Mouse (Mus musculus) midbrain, embryonic 11.5 days (tissue): ENCODE data around the gene Mansc4. TPM values are rescaled to one million over a fixed set of nuclear protein-coding genes. Genes with fewer than 3 reads are reported as not detected.
A peak's percentile ranks its signal among the peaks of the same experiment; 100 is the strongest.

Experiments
- ATAC-seq: fragments of 200-750 bp; cut with Nextera tagmentation; 2 replicates; pipeline ENCODE4 v1.8.0; 2017; ENCODE audit warnings: moderate TSS enrichment, moderate library complexity; ENCODE audit not compliant: low FRiP score
- DNase-seq: peaks from one replicate; pipeline ENCODE4 v3.0.0; 2015; ENCODE audit warnings: low spot score; ENCODE audit errors: missing footprints
- H3K27ac ChIP-seq: fragments of 300-500 bp; sonication (generic); 2 replicates; pipeline ENCODE4 v1.5.1; 2014; ENCODE audit warnings: low read depth, low read length
- H3K27me3 ChIP-seq: fragments of 300-500 bp; sonication (generic); 2 replicates; pipeline ENCODE4 v1.6.1; 2014; ENCODE audit warnings: mild to moderate bottlenecking, low read length, moderate library complexity, mixed read lengths; ENCODE audit not compliant: control insufficient read depth, insufficient read depth
- H3K36me3 ChIP-seq: fragments of 300-500 bp; sonication (generic); 2 replicates; pipeline ENCODE4 v1.6.1; 2014; ENCODE audit warnings: mild to moderate bottlenecking, low read length, moderate library complexity, mixed read lengths; ENCODE audit not compliant: control insufficient read depth, insufficient read depth
- H3K4me1 ChIP-seq: fragments of 300-500 bp; sonication (generic); 2 replicates; pipeline ENCODE4 v1.6.1; 2014; ENCODE audit warnings: low read length; ENCODE audit not compliant: control insufficient read depth, insufficient read depth
- H3K4me2 ChIP-seq: fragments of 300-500 bp; sonication (generic); 2 replicates; pipeline ENCODE4 v1.6.1; 2014; ENCODE audit warnings: mild to moderate bottlenecking, moderate library complexity
- H3K4me3 ChIP-seq: fragments of 300-500 bp; sonication (generic); 2 replicates; pipeline ENCODE4 v1.5.1; 2014; ENCODE audit warnings: low read depth, low read length
- H3K9ac ChIP-seq: fragments of 300-500 bp; sonication (generic); 2 replicates; pipeline ENCODE4 v1.6.1; 2014; ENCODE audit warnings: low read length
- H3K9me3 ChIP-seq: fragments of 300-500 bp; sonication (generic); 2 replicates; pipeline ENCODE4 v1.6.1; 2016; ENCODE audit warnings: low read length; ENCODE audit not compliant: control insufficient read depth
- WGBS: fragments of 180-500 bp; shearing (Covaris S2); extraction: QIAGEN DNeasy Blood & Tissue Kit; methylation state at CpG from one replicate; pipeline ENCODE4 v1.1.7; 2014; 5-methylcytosine and 5-hydroxymethylcytosine counted together
- polyA plus RNA-seq: library from polyadenylated mRNA; unstranded; fragments of >200 nt; fragmentation: Nextera tagmentation; extraction: Ambion mirVana; gene quantifications from 2 replicates; pipeline ENCODE4 v1.2.1, GENCODE M21; 2014

Mansc4 gene
- polyA plus RNA-seq, 1 experiment from 2014 or later = 0.83 TPM

DNA sequence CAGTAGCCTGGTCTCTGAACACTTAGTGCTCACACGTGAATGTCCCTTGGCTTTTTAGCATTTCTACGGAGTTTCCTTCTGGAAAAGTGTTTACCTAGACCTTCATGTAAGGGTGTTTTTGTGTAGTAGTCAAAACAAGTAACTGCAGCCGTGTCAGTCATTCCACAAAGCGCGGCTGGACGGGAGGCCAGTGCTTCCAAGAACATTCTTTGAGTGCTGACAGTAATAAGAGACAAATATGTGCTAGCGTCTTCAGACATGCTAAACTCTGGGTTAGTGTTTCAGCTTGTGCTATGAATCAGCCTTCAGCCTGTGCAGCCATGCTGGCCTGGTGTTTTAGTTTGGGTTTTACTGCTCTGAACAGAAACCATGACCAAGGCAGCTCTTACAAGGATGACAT is 24.1 kb downstream of the Mansc4 start:
- 0 out of 2 replicates have a peak, but pooled peaks cover 2% of the 10 kb centered on the region for H3K36me3 ChIP-seq
- WGBS = 94% methylated on average over 7 of the region's 7 CpGs
- DNase-seq = no peak

DNA sequence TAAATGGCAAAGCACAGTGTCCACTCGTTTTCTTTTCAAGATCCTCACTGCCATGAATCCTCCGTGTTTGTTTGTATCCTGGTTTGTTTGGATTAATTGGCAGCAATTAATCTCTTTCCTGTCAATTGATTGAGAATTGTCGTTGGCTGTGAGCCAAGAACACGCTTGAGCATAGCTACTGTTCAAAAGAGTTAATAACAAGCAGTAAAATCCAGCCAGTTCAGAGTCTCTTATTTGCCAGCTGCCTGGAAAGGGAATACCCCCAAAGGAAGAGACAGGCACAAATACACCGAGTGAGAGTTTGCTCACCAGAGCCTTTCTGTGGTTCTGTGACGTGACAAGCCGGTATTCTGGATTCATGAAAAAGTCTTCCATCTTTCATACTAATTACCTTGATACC is 24.8 kb downstream of the Mansc4 start:
- no peaks in the 10 kb centered on the region for H3K4me1 ChIP-seq
- no peak overlapping the region for H3K4me3 ChIP-seq
- H3K9me3 ChIP-seq = no peaks in the 10 kb centered on the region
- no peak overlapping the region for H3K4me2 ChIP-seq
- no peaks in the 10 kb centered on the region for H3K27me3 ChIP-seq
- ATAC-seq (no peak), DNase-seq (no peak)
- WGBS = 88% methylated on average over 7 of the region's 7 CpGs
- no peak overlapping the region for H3K9ac ChIP-seq
- no peak overlapping the region for H3K27ac ChIP-seq
- 0 out of 2 replicates have a peak, but pooled peaks cover 2% of the 10 kb centered on the region for H3K36me3 ChIP-seq

More for the DNA sequence above, 24.1 kb downstream of the Mansc4 start:
- no peak overlapping the region for H3K27ac ChIP-seq
- no peak overlapping the region for H3K4me2 ChIP-seq
- H3K4me1 ChIP-seq = no peaks in the 10 kb centered on the region
- ATAC-seq = no peak
- H3K9ac ChIP-seq = no peak overlapping the region
- no peaks in the 10 kb centered on the region for H3K27me3 ChIP-seq
- H3K9me3 ChIP-seq = no peaks in the 10 kb centered on the region
- no peak overlapping the region for H3K4me3 ChIP-seq

DNA sequence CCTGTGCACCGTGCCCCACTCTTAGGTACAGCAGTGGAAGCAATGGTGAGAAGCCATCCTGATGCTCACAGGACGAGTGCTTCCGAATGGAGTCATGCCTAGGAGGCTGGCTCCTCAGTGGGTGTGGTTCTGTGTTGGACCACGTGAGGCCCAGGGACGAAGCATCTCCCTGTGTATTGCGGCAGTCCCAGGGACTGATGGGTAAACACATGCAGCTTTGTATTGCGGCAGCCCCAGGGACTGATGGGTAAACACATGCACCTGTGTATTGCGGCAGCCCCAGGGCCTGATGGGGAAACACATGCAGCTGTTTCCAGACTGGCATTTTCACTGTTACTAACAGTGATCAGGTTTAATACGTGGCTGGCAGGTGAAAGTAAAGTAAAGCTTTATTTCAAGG is 25.2 kb downstream of the Mansc4 start:
- Histone ChIP-seq H3K36me3 (0 out of 2 replicates have a peak, but pooled peaks cover 2% of the 10 kb centered on the region), H3K9me3 (no peaks in the 10 kb centered on the region), H3K4me3 (no peak overlapping the region), H3K27ac (no peak overlapping the region), H3K27me3 (no peaks in the 10 kb centered on the region), H3K9ac (no peak overlapping the region), H3K4me2 (no peak overlapping the region), H3K4me1 (no peaks in the 10 kb centered on the region)
- ATAC-seq = 0 out of 2 replicates have a peak, but pooled peaks have one; percentile 16
- 91% methylated on average over 9 of the region's 9 CpGs for WGBS
- no peak for DNase-seq

DNA sequence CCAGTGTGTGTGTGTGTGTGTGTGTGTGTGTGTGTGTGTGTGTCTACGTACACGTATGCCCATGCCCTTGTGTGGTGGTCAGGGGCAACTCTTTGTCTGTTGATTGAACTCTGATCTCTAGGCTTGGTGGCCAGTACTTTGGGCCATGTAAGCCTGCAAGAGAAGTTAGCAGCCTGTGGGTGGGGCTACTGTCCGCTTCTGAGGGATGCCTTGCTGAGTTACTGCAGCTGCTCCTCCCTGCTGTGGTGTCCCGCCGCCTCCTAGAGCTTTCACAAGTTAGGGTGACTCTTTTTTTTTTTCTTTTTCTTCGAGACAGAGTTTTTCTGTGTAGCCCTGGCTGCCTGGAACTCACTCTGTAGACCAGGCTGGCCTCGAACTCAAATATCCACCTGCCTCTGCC is 27.5 kb downstream of the Mansc4 start:
- Histone ChIP-seq H3K4me3 (no peak overlapping the region), H3K27me3 (no peaks in the 10 kb centered on the region), H3K4me2 (no peak overlapping the region), H3K9me3 (no peaks in the 10 kb centered on the region), H3K27ac (no peak overlapping the region), H3K9ac (no peak overlapping the region), H3K4me1 (no peaks in the 10 kb centered on the region), H3K36me3 (0 out of 2 replicates have a peak, but pooled peaks cover 2% of the 10 kb centered on the region)
- WGBS = 70% methylated on average over 7 of the region's 7 CpGs
- ATAC-seq (no peak), DNase-seq (no peak)

DNA sequence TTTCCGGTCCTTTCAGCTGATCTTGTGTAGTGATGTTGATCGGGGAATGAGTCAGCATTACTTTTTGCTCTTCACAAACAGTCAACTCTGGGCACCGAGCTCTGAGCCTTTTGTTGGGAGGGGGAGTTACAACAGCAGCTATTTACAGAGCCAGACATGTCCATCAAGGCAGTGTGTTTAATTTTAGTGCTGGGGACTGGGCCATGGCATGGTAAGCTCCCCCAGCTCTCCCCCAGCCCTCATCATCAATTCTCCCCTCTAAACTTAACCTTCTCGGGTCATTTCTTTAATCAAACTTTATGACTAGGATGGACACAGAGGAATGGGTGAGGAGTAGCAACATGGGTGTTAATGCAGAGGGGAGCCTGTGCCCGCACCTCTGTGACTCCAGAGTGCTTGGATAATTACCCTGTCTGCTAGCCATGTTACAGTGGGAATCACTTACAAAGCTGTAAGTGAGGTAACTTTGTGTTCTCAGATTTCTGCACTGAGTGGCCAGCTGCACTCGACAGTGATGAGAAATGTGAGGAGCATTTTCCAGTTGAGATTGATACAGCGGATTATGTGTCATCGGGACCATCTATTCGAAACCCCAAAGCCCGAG is 31.4 kb downstream of the Mansc4 start:
- ATAC-seq (no peak), DNase-seq (no peak)
- H3K9ac ChIP-seq = no peak overlapping the region
- H3K27me3 ChIP-seq = no peaks in the 10 kb centered on the region
- H3K9me3 ChIP-seq = no peaks in the 10 kb centered on the region
- H3K4me2 ChIP-seq = no peak overlapping the region
- 89% methylated on average over 10 of the region's 10 CpGs for WGBS
- no peaks in the 10 kb centered on the region for H3K4me1 ChIP-seq
- H3K4me3 ChIP-seq = no peak overlapping the region
- H3K27ac ChIP-seq = no peak overlapping the region
- peaks cover 6% of the 10 kb centered on the region; the same call in 1 of the 2 replicates for H3K36me3 ChIP-seq

GRCm38 (mm10) chr6:147053785-147054646 is 32.8 kb downstream of the Mansc4 start:
- ATAC-seq = no peak
- Histone ChIP-seq H3K36me3 (peaks cover 12% of the 10 kb centered on the region; the same call in 1 of the 2 replicates), H3K9ac (no peak overlapping the region)

DNA sequence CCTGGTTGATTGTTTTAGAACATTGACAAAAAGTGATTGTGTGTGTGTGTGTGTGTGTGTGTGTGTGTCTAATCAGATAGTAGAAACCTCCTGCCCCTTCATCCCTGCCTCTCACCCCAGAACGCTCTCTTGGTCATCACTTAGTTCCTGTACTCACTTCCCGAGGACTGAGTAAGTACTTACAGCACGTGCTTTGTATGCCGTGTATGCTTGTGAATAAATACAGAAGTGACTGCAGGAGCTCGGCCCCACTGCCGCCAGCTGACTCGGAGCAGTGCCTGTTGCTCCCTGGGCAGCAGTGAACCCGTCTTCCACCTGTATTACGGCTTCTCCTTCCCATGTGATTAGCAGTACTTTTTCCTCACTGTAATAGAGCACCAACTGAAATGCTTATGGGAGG is 34.4 kb downstream of the Mansc4 start:
- Histone ChIP-seq H3K4me3 (no peak overlapping the region), H3K27me3 (no peaks in the 10 kb centered on the region), H3K36me3 (peaks cover 12% of the 10 kb centered on the region; the same call in 1 of the 2 replicates), H3K9me3 (no peaks in the 10 kb centered on the region), H3K9ac (no peak overlapping the region), H3K4me1 (no peaks in the 10 kb centered on the region), H3K27ac (no peak overlapping the region), H3K4me2 (no peak overlapping the region)
- WGBS = 90% methylated on average over 9 of the region's 9 CpGs
- ATAC-seq = no peak
- no peak for DNase-seq

More at GRCm38 (mm10) chr6:147053785-147054646, 32.8 kb downstream of the Mansc4 start:
- 94% methylated on average over 19 of the region's 19 CpGs for WGBS
- H3K4me3 ChIP-seq = no peak overlapping the region
- H3K27me3 ChIP-seq = no peaks in the 10 kb centered on the region
- H3K4me2 ChIP-seq = no peak overlapping the region
- H3K27ac ChIP-seq = no peak overlapping the region
- H3K4me1 ChIP-seq = no peaks in the 10 kb centered on the region
- H3K9me3 ChIP-seq = no peaks in the 10 kb centered on the region
- DNase-seq = no peak

DNA sequence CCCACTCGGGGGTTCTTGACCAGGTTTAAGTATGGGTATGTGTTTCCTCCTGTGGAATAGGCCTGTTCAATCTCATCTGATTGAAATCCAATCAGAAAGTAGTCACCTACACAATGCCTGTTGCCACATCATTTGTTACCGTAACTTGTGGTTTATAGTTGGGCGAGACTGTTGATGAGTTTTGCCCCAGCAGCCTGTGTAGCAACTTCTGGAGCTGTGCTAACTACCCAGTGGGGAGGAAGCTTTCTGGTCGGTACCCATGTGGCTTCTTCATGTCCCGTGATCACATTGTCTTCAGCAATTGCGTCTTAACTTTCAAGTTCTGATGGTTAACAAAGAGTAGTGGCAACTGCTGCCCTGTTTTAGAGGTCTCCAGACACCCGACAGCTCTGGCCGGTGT is 35.2 kb downstream of the Mansc4 start:
- no peaks in the 10 kb centered on the region for H3K4me1 ChIP-seq
- ATAC-seq (no peak), DNase-seq (no peak)
- H3K4me2 ChIP-seq = no peak overlapping the region
- H3K27ac ChIP-seq = no peak overlapping the region
- peaks cover 12% of the 10 kb centered on the region; the same call in 1 of the 2 replicates for H3K36me3 ChIP-seq
- no peaks in the 10 kb centered on the region for H3K27me3 ChIP-seq
- no peak overlapping the region for H3K4me3 ChIP-seq
- 93% methylated on average over 8 of the region's 8 CpGs for WGBS
- no peak overlapping the region for H3K9ac ChIP-seq
- H3K9me3 ChIP-seq = no peaks in the 10 kb centered on the region

- peaks cover 12% of the 10 kb centered on the region; the same call in 1 of the 2 replicates for H3K36me3 ChIP-seq
- no peak overlapping the region for H3K4me2 ChIP-seq
- WGBS = 95% methylated on average over 13 of the region's 13 CpGs
- H3K4me1 ChIP-seq = no peaks in the 10 kb centered on the region
- H3K4me3 ChIP-seq = no peak overlapping the region
- DNase-seq = no peak
- H3K9ac ChIP-seq = no peak overlapping the region
- H3K9me3 ChIP-seq = no peaks in the 10 kb centered on the region
- no peak overlapping the region for H3K27ac ChIP-seq
- H3K27me3 ChIP-seq = no peaks in the 10 kb centered on the region
- no peak for ATAC-seq
Measured at GRCm38 (mm10) chr6:147049239-147049805, 37.5 kb downstream of the Mansc4 start.
